Comparison of ENCODE assay signal across 9 mouse cellular contexts in the genomic region with DNA sequence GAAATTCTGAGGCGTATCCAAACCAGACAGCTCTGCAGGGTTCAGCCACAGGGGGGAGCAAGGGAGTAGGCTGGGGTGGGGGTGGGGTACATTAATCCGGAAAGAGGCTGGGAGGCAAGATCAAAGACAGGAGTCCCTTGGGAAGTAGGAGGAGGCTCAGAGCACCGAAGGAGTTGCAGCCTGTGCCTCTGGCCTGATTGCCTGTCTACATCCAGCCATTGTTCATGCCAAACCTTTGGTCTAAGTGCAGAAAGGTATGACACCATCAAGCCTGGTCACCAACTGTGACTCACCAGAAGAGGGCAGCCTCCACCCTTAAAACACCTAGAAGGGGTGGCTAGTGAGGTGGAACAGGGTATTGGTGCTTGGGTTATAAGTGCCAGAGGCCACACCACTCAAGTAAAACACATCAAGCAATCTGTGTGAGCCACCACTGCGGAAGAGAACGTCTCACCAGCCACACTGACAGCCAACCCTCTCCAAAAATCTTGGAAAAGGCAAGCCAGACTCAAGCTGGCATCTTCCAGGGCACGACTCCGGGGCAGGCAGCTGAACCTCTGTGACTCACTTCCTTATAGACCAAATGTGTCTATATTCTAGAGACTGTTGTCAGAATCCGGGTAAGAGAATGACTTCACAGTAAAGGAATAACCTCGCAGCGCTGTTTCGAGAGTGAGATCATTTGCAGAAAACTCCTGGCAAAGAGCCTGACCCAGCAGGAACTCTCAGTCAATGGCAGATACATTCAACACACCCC. TPM values are rescaled to one million over a fixed set of nuclear protein-coding genes. Genes with fewer than 3 reads are reported as not detected.
A peak's percentile ranks its signal among the peaks of the same experiment; 100 is the strongest.
DNase-seq lines count a peak whose midpoint lies in the region; ATAC-seq and TF ChIP-seq lines count a peak whose summit lies in the region.
"Had no signal": no experiment of that assay in that cellular context is flagged by ENCODE, and none has a peak within 500 bp of the region (broad histone marks: within the 10 kb centered on the region; RNA-seq: fewer than 3 reads in every experiment).

No protein-coding gene starts in this region.

- no peak overlapping the region for H3K9ac ChIP-seq in CH12.LX (ENCODE audit: insufficient read depth, low read depth)
- H3K9ac ChIP-seq in heart, postnatal 0 days (replicated peaks; ENCODE audit: low read depth, low read length): no peak overlapping the region
- H3K9ac ChIP-seq: neural tube, embryonic 13.5 days had no signal

- H3K27me3 ChIP-seq in cerebellum, adult 2 months (ENCODE audit: control insufficient read depth, insufficient read depth, low read length): no peaks in the 10 kb centered on the region
- peaks cover 32% of the 10 kb centered on the region for H3K27me3 ChIP-seq in CH12.LX (replicated peaks)
- no peaks in the 10 kb centered on the region for H3K27me3 ChIP-seq in heart, postnatal 0 days (ENCODE audit: control insufficient read depth, insufficient read depth, low read length)

- H3K79me2 ChIP-seq in CH12.LX (replicated peaks; ENCODE audit: control insufficient read depth, extremely low read depth, insufficient read depth, poor library complexity, severe bottlenecking): no peaks in the 10 kb centered on the region

- H3K4me1 ChIP-seq in cerebellum, adult 2 months (ENCODE audit: control insufficient read depth, insufficient read depth, low read length): peaks cover 14% of the 10 kb centered on the region
- peaks cover 8 to 10% of the 10 kb centered on the region in 2 experiments for H3K4me1 ChIP-seq in CH12.LX (ENCODE audit: control insufficient read depth in 1 of 2, insufficient read depth in 2 of 2)
- 0 out of 2 replicates have a peak, but pooled peaks cover 8% of the 10 kb centered on the region for H3K4me1 ChIP-seq in heart, postnatal 0 days (ENCODE audit: control insufficient read depth, insufficient read depth)

- no peaks in the 10 kb centered on the region for H3K36me3 ChIP-seq in CH12.LX (replicated peaks in 1 of 2; ENCODE audit: control insufficient read depth in 1 of 2, insufficient read depth in 1 of 2, low read length in 1 of 2)
- H3K36me3 ChIP-seq in heart, postnatal 0 days (replicated peaks; ENCODE audit: control insufficient read depth, insufficient read depth, low read length): no peaks in the 10 kb centered on the region
- H3K36me3 ChIP-seq: neural tube, embryonic 13.5 days had no signal

- no peak for TF ChIP-seq EP300 in CH12.LX (IDR thresholded peaks at IDR 0.05; ENCODE audit: low read length)
- no peak for TF ChIP-seq EP300 in heart, postnatal 0 days (IDR thresholded peaks at IDR 0.05; ENCODE audit: low read depth)

- H3K4me3 ChIP-seq in cerebellum, adult 2 months (replicated peaks; ENCODE audit: insufficient read depth, low read depth, low read length): no peak overlapping the region
- no peak overlapping the region for H3K4me3 ChIP-seq in CH12.LX (replicated peaks in 1 of 3; ENCODE audit: low read depth in 2 of 3, low read length in 2 of 3, poor library complexity in 1 of 3)
- H3K4me3 ChIP-seq in heart, postnatal 0 days (ENCODE audit: low read depth, low read length): no peak overlapping the region
- H3K4me3 ChIP-seq: neural tube, embryonic 13.5 days had no signal

- dilution Hi-C loops in CH12.LX (cut with MboI; ENCODE audit: extremely low pct_ligation_motif_present, extremely low pct_unique_long_range_greater_than_20kb, low sequenced_read_pairs): no loop called here

- peak; percentile 45 to 47 for DNase-seq in cerebellum, adult 2 months
- no peak for DNase-seq in cerebellum, adult 11 months
- DNase-seq in CH12.LX (ENCODE audit: extremely low read depth): peak; percentile 75
- peak; percentile 77 to 80 for DNase-seq in cerebellum, postnatal 10 days
- DNase-seq in heart, postnatal 0 days (ENCODE audit: low spot score): peak; percentile 71
- DNase-seq in kidney, postnatal 25 days: peak; percentile 50 to 66
- no peak for DNase-seq in testis, postnatal 14 days (ENCODE audit: low spot score)

- peak; percentile 61 for TF ChIP-seq RAD21 in CH12.LX (IDR thresholded peaks at IDR 0.05; ENCODE audit: low read depth, low read length)

- peak; percentile 67 for ATAC-seq in heart, postnatal 0 days (ENCODE audit: insufficient read depth, low read depth)
- peak; percentile 76 for ATAC-seq in megakaryocyte progenitor cell, adult 5-6 weeks (replicated peaks; ENCODE audit: poor library complexity)

- in situ Hi-C loops in CH12.LX (cut with MboI; ENCODE audit: low pct_ligation_motif_present, low pct_unique_long_range_greater_than_20kb, low sequenced_read_pairs): no loop called here

- H3K4me2 ChIP-seq in CH12.LX (ENCODE audit: insufficient read depth, low read depth, poor library complexity, severe bottlenecking): no peak overlapping the region
- H3K4me2 ChIP-seq in heart, postnatal 0 days (ENCODE audit: low read depth, low read length): no peak overlapping the region; the same call in 1 of the 2 replicates
- H3K4me2 ChIP-seq: neural tube, embryonic 13.5 days had no signal

- no peak for TF ChIP-seq POLR2A in cerebellum, adult 2 months (IDR thresholded peaks at IDR 0.05; ENCODE audit: borderline replicate concordance, insufficient read depth, low read length)
- TF ChIP-seq POLR2A in CH12.LX (IDR thresholded peaks at IDR 0.05; ENCODE audit: low read depth, low read length): no peak

- no peak overlapping the region for H3K27ac ChIP-seq in cerebellum, adult 2 months (ENCODE audit: insufficient read depth, low read length)
- no peak overlapping the region for H3K27ac ChIP-seq in CH12.LX (ENCODE audit: insufficient read depth, low read depth)
- H3K27ac ChIP-seq in heart, postnatal 0 days (ENCODE audit: low read depth): peak overlapping the region; percentile 39
- H3K27ac ChIP-seq: neural tube, embryonic 13.5 days had no signal

- peak; percentile 56 for TF ChIP-seq CTCF in cerebellum, adult 2 months (IDR thresholded peaks at IDR 0.05; ENCODE audit: borderline replicate concordance, insufficient read depth, low read depth, low read length)
- peak; percentile 52 to 74 for TF ChIP-seq CTCF in CH12.LX (conservative IDR thresholded peaks at IDR 0.05 in 1 of 2, IDR thresholded peaks at IDR 0.05 in 1 of 2; ENCODE audit: low read depth in 2 of 2, low read length in 2 of 2)
- TF ChIP-seq CTCF in heart, postnatal 0 days (IDR thresholded peaks at IDR 0.05; ENCODE audit: low read depth): peak; percentile 62

- WGBS in cerebellum, adult 2 months: 21% methylated on average over 11 of the region's 11 CpGs
- 24% methylated on average over 11 of the region's 11 CpGs for WGBS in heart, postnatal 0 days

- no peaks in the 10 kb centered on the region for H3K9me3 ChIP-seq in CH12.LX (replicated peaks; ENCODE audit: low read length)
- H3K9me3 ChIP-seq in heart, postnatal 0 days (replicated peaks; ENCODE audit: control insufficient read depth, low read length): no peaks in the 10 kb centered on the region
- H3K9me3 ChIP-seq: neural tube, embryonic 13.5 days had no signal

TF ChIP-seq in CH12.LX, 34 proteins besides CTCF, POLR2A, EP300 and RAD21:
- no peak for TF ChIP-seq MAX (IDR thresholded peaks at IDR 0.05; ENCODE audit: low read length)
- TF ChIP-seq ZKSCAN1 (IDR thresholded peaks at IDR 0.05; ENCODE audit: borderline replicate concordance, low read depth, low read length): no peak
- TF ChIP-seq ZNF384 (IDR thresholded peaks at IDR 0.05; ENCODE audit: low read depth, low read length): no peak
- peak; percentile 79 for TF ChIP-seq CHD2 (IDR thresholded peaks at IDR 0.05; ENCODE audit: low read length)
- no peak for TF ChIP-seq IRF4 (IDR thresholded peaks at IDR 0.05; ENCODE audit: low read depth, low read length)
- no peak for TF ChIP-seq ELF1 (IDR thresholded peaks at IDR 0.05; ENCODE audit: low read depth, low read length)
- no peak for TF ChIP-seq UBTF (IDR thresholded peaks at IDR 0.05; ENCODE audit: low read depth, low read length)
- TF ChIP-seq MXI1 (IDR thresholded peaks at IDR 0.05; ENCODE audit: low read depth, low read length): no peak
- no peak for TF ChIP-seq BHLHE40 (IDR thresholded peaks at IDR 0.05; ENCODE audit: low read depth, low read length)
- TF ChIP-seq SIN3A (IDR thresholded peaks at IDR 0.05; ENCODE audit: low read length): no peak
- TF ChIP-seq ZMIZ1 (IDR thresholded peaks at IDR 0.05; ENCODE audit: low read depth, low read length): no peak
- no peak for TF ChIP-seq USF2 (conservative IDR thresholded peaks at IDR 0.05; ENCODE audit: low read depth, low read length)
- no peak for TF ChIP-seq MYC (IDR thresholded peaks at IDR 0.05; ENCODE audit: low read depth, low read length)
- TF ChIP-seq JUND (conservative IDR thresholded peaks at IDR 0.05; ENCODE audit: low read depth, low read length): no peak
- no peak for TF ChIP-seq NRF1 (IDR thresholded peaks at IDR 0.05; ENCODE audit: low read depth, low read length)
- no peak for TF ChIP-seq PAX5 (IDR thresholded peaks at IDR 0.05; ENCODE audit: low read length)
- TF ChIP-seq TBP (conservative IDR thresholded peaks at IDR 0.05; ENCODE audit: low read depth, low read length): no peak
- TF ChIP-seq SMC3 (IDR thresholded peaks at IDR 0.05; ENCODE audit: low read depth, low read length): peak; percentile 74
- no peak for TF ChIP-seq MAFK (IDR thresholded peaks at IDR 0.05; ENCODE audit: insufficient replicate concordance, low read length)
- 0 out of 2 replicates have a peak, but pooled peaks have one; percentile 2 for TF ChIP-seq ZC3H11A (IDR thresholded peaks at IDR 0.05; ENCODE audit: low read depth, low read length)
- TF ChIP-seq ETS1 (conservative IDR thresholded peaks at IDR 0.05; ENCODE audit: low read depth, low read length): no peak
TF ChIP-seq in CH12.LX: peak in this region for 3.

RNA-seq across cellular contexts. Expression of gene Azin2, which starts 4.9 kb away (rescaled TPM):
- 64.6 TPM in 2 replicates for polyA plus RNA-seq in cerebellum, adult 2 months (2012; rRNA removed)
- total RNA-seq in CH12.LX (2012; rRNA removed) (0.63 and 1.7 TPM in 2 replicates), CH12.LX (2014; rRNA removed) (0.58 and 0.91 TPM in 2 replicates)
- polyA plus RNA-seq in CH12.LX (2012; ENCODE audit: insufficient read length, low read depth): 2.1 and 2.4 TPM in 2 replicates
- total RNA-seq in heart, postnatal 0 days (2014; rRNA removed; ENCODE audit: low replicate concordance): 4.8 and 7.7 TPM in 2 replicates
- 6.0 and 7.1 TPM in 2 replicates for polyA plus RNA-seq in heart, postnatal 0 days (2015; fragmentation: Nextera tagmentation; extraction: Ambion mirVana)
- 0.91 and 1.7 TPM in 2 replicates for total RNA-seq in megakaryocyte progenitor cell, adult 5-6 weeks (2015)
- 2.1 and 2.2 TPM in 2 replicates for total RNA-seq in megakaryocyte progenitor cell, adult 5-6 weeks (2017)

RNA-seq across cellular contexts. Expression of gene Ak2, which starts 34.4 kb away (rescaled TPM):
- polyA plus RNA-seq in cerebellum, adult 2 months (2012; rRNA removed): 43.9 and 45.7 TPM in 2 replicates
- 269 and 278 TPM in 2 replicates for total RNA-seq in CH12.LX (2012; rRNA removed)
- total RNA-seq in CH12.LX (2014; rRNA removed): 280 and 293 TPM in 2 replicates
- polyA plus RNA-seq in CH12.LX (2012; ENCODE audit: insufficient read length, low read depth): 343 and 363 TPM in 2 replicates
- 46.0 and 58.6 TPM in 2 replicates for total RNA-seq in heart, postnatal 0 days (2014; rRNA removed; ENCODE audit: low replicate concordance)
- polyA plus RNA-seq in heart, postnatal 0 days (2015; fragmentation: Nextera tagmentation; extraction: Ambion mirVana): 148 and 153 TPM in 2 replicates
- 97.7 and 107 TPM in 2 replicates for total RNA-seq in megakaryocyte progenitor cell, adult 5-6 weeks (2015)
- 165 and 176 TPM in 2 replicates for total RNA-seq in megakaryocyte progenitor cell, adult 5-6 weeks (2017)

Comparison
In these comparisons a context has a peak if more than half of its experiments do, and no peak if none do; other contexts are left out.
1. DNase-seq: peak in cerebellum, adult 2 months (2 of 2), CH12.LX (single experiment), cerebellum, postnatal 10 days (2 of 2), heart, postnatal 0 days (single experiment) and kidney, postnatal 25 days (2 of 2); none in cerebellum, adult 11 months (single experiment) and testis, postnatal 14 days (single experiment).
2. Peak in every context shown above with its lines, with median percentiles within 50 percentile points of each other: CTCF ChIP-seq.